Mouse (Mus musculus) hindbrain, postnatal 0 days (tissue): ENCODE data around the gene Mat2b. TPM values are rescaled to one million over a fixed set of nuclear protein-coding genes. Genes with fewer than 3 reads are reported as not detected.

Experiments used
- ATAC-seq: fragments of 200-750 bp; cut with Nextera tagmentation; 2 replicates; pipeline ENCODE4 v1.8.0; 2017; ENCODE audit warnings: mild to moderate bottlenecking, moderate TSS enrichment, moderate library complexity
- DNase-seq: peaks from one replicate; pipeline ENCODE4 v3.0.0-alpha.2; 2015; ENCODE audit warnings: low spot score
- H3K27ac ChIP-seq: fragments of 300-500 bp; sonication (generic); 2 replicates; pipeline ENCODE4 v1.5.1; 2014; ENCODE audit warnings: mild to moderate bottlenecking
- H3K27me3 ChIP-seq: fragments of 300-500 bp; sonication (generic); 2 replicates; pipeline ENCODE4 v1.6.1; 2014; ENCODE audit warnings: low read length, mixed read lengths; ENCODE audit not compliant: insufficient read depth
- H3K36me3 ChIP-seq: fragments of 300-500 bp; sonication (generic); 2 replicates; pipeline ENCODE4 v1.6.1; 2014; ENCODE audit warnings: low read length, mixed read lengths; ENCODE audit not compliant: insufficient read depth
- H3K4me1 ChIP-seq: fragments of 300-500 bp; sonication (generic); 2 replicates; pipeline ENCODE4 v1.6.1; 2014; ENCODE audit warnings: antibody characterized with exemption, low read length, mixed read lengths; ENCODE audit not compliant: insufficient read depth
- H3K4me2 ChIP-seq: fragments of 300-500 bp; sonication (generic); 2 replicates; pipeline ENCODE4 v1.6.1; 2014; ENCODE audit warnings: low read depth, mild to moderate bottlenecking, low read length, moderate library complexity, mixed read lengths
- H3K4me3 ChIP-seq: fragments of 300-500 bp; sonication (generic); 2 replicates; pipeline ENCODE4 v1.5.1; 2014; ENCODE audit warnings: low read length
- H3K9ac ChIP-seq: fragments of 300-500 bp; sonication (generic); replicated peaks from 2 replicates; pipeline ENCODE4 v1.6.1; 2014; ENCODE audit warnings: mild to moderate bottlenecking, low read length, moderate library complexity, mixed read lengths
- H3K9me3 ChIP-seq: fragments of 300-500 bp; sonication (generic); 2 replicates; pipeline ENCODE4 v1.6.1; 2016; ENCODE audit warnings: low read length, mixed read lengths
- CTCF ChIP-seq: IDR thresholded peaks from 2 replicates; pipeline ENCODE4 v1.5.1; 2016; ENCODE audit warnings: antibody characterized with exemption, control low read depth, low read depth
- WGBS: fragments of 180-500 bp; shearing (Covaris S2); extraction: QIAGEN DNeasy Blood & Tissue Kit; methylation state at CpG from one replicate; pipeline ENCODE4 v1.1.7; 2014; 5-methylcytosine and 5-hydroxymethylcytosine counted together
- polyA plus RNA-seq: library from polyadenylated mRNA; unstranded; fragments of >200 nt; fragmentation: Nextera tagmentation; extraction: Ambion mirVana; gene quantifications from 2 replicates; pipeline ENCODE4 v1.2.1, GENCODE M21; 2015
- total RNA-seq: library from RNA; depleted of rRNA; stranded (reverse); fragments of >200 nt; gene quantifications from 2 replicates; pipeline ENCODE4 v1.2.3, GENCODE M21; 2014; rRNA removed

The Mat2b gene
- total and polyA plus RNA-seq, 2 experiments from 2014 or later = 34.9 to 49.5 TPM

DNA sequence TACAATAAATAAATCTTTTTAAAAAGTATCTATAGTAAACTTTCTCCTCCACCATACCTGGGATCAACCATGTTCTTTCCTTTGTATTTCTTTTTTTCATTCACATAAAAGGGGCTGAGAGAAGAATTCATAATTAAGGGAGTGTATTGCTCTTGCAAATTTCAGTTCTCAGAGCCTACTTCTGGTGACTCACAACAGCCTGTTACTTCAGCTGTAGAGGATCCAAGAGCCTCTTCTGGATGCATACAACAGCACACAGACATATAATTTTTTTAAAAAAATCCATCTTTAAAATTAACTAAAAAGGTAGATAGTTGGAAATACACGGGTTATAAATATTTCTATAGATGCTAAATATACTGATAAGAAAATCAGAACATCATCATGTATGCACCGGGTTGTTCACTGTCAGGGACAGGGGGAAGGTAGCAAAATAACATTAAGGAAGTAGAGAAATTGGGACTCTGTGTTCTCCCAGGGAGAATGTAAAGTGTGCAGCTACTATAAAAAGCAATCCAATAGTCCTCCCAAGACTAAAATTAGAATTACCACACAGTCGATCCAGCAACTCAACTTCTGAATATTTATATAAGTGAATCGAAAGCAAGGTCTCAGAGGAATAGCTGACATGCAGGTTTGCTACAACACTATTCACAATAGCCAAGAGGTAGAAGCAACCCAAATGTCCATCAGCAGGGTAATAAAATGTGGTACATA is 19.8 kb downstream of the Mat2b start:
- WGBS = 79% methylated on average over 4 of the region's 4 CpGs
- H3K4me2 ChIP-seq = no peak overlapping the region
- no peak overlapping the region for H3K9ac ChIP-seq
- no peaks in the 10 kb centered on the region for H3K4me1 ChIP-seq
- ATAC-seq (no peak), DNase-seq (no peak)
- no peak for TF ChIP-seq CTCF
- H3K4me3 ChIP-seq = no peak overlapping the region
- H3K27me3 ChIP-seq = no peaks in the 10 kb centered on the region
- H3K27ac ChIP-seq = no peak overlapping the region
- no peaks in the 10 kb centered on the region for H3K9me3 ChIP-seq
- peaks cover 17% of the 10 kb centered on the region for H3K36me3 ChIP-seq

GRCm38 (mm10) chr11:40649726-40650445 is 45.1 kb downstream of the Mat2b start:
- DNase-seq (no peak), ATAC-seq (no peak)
- WGBS = 71% methylated on average over 8 of the region's 8 CpGs
- no peak overlapping the region for H3K9ac ChIP-seq
- H3K9me3 ChIP-seq = no peaks in the 10 kb centered on the region
- H3K4me1 ChIP-seq = no peaks in the 10 kb centered on the region
- H3K36me3 ChIP-seq = no peaks in the 10 kb centered on the region
- no peak overlapping the region for H3K4me2 ChIP-seq
- no peak overlapping the region for H3K4me3 ChIP-seq
- TF ChIP-seq CTCF = no peak
- H3K27ac ChIP-seq = no peak overlapping the region
- no peaks in the 10 kb centered on the region for H3K27me3 ChIP-seq

- Histone ChIP-seq H3K9ac (no peak overlapping the region), H3K4me2 (no peak overlapping the region), H3K9me3 (no peaks in the 10 kb centered on the region), H3K4me3 (no peak overlapping the region), H3K4me1 (no peaks in the 10 kb centered on the region), H3K27me3 (no peaks in the 10 kb centered on the region), H3K27ac (no peak overlapping the region), H3K36me3 (no peaks in the 10 kb centered on the region)
- no peak for TF ChIP-seq CTCF
- DNase-seq (no peak), ATAC-seq (no peak)
- WGBS = 69% methylated on average over 2 of the region's 2 CpGs
These were observed 47.8 kb downstream of the Mat2b start for GRCm38 (mm10) chr11:40647246-40647645.

Other genes starting within 250 kb of the Mat2b start
- gene Hmmr, start 38.2 kb upstream of the Mat2b start, total RNA-seq = 2.7 and 4.8 TPM in 2 replicates
- 6.1 and 7.8 TPM in 2 replicates for gene Hmmr, start 38.2 kb upstream of the Mat2b start, polyA plus RNA-seq
- 21.5 and 22.4 TPM in 2 replicates for gene Nudcd2, start 38.5 kb upstream of the Mat2b start, total RNA-seq
- gene Nudcd2, start 38.5 kb upstream of the Mat2b start, polyA plus RNA-seq = 62.4 and 65.6 TPM in 2 replicates
- 49.0 and 51.9 TPM in 2 replicates for gene Ccng1, start 60.1 kb upstream of the Mat2b start, total RNA-seq
- 31.0 and 33.1 TPM in 2 replicates for gene Ccng1, start 60.1 kb upstream of the Mat2b start, polyA plus RNA-seq